Mouse (Mus musculus) MEL (cell line): ENCODE measurements around the gene Aes. TPM values are rescaled to one million over a fixed set of nuclear protein-coding genes. Genes with fewer than 3 reads are reported as not detected.

Source experiments
- DNase-seq: peaks from one replicate; pipeline ENCODE4 v3.0.0; 2011; ENCODE audit warnings: low read depth, low spot score
- H3K27ac ChIP-seq: 2 replicates; pipeline ENCODE4 v1.5.1; 2012; ENCODE audit warnings: low read depth, mild to moderate bottlenecking, control low read depth, low read length, moderate library complexity; ENCODE audit not compliant: control insufficient read depth
- H3K27me3 ChIP-seq, 2 experiments: fragments of 150-350 bp in 1 of 2; sonication (generic) in 1 of 2; 2 replicates each; pipeline ENCODE4 v1.6.1; 2012; ENCODE audit warnings: low read length in 2 of 2, mild to moderate bottlenecking in 2 of 2, improper control_type of control experiment in 1 of 2, moderate library complexity in 1 of 2; ENCODE audit not compliant: insufficient read depth in 2 of 2, control insufficient read depth in 1 of 2
- H3K36me3 ChIP-seq, 2 experiments: 2 replicates each; pipeline ENCODE4 v1.6.1; 2012 to 2014; ENCODE audit warnings: low read length in 2 of 2, improper control_type of control experiment in 1 of 2, inconsistent platforms in 1 of 2, mild to moderate bottlenecking in 1 of 2; ENCODE audit not compliant: insufficient read depth in 2 of 2, control insufficient read depth in 1 of 2
- H3K4me1 ChIP-seq, 2 experiments: fragments of 150-350 bp in 1 of 2; sonication (generic) in 1 of 2; 2 replicates each; pipeline ENCODE4 v1.6.1; 2012; ENCODE audit warnings: low read length in 2 of 2, improper control_type of control experiment in 1 of 2, mild to moderate bottlenecking in 1 of 2; ENCODE audit not compliant: insufficient read depth in 2 of 2, control insufficient read depth in 1 of 2
- H3K4me3 ChIP-seq, 2 experiments: fragments of 150-350 bp in 1 of 2; sonication (generic) in 1 of 2; 2 replicates each; pipeline ENCODE4 v1.5.1; 2012; ENCODE audit warnings: low read depth in 2 of 2, low read length in 2 of 2, mild to moderate bottlenecking in 2 of 2, moderate library complexity in 2 of 2, control low read depth in 1 of 2, improper control_type of control experiment in 1 of 2; ENCODE audit not compliant: control insufficient read depth in 1 of 2, insufficient read depth in 1 of 2
- H3K79me2 ChIP-seq: 2 replicates; pipeline ENCODE4 v1.6.1; 2012; ENCODE audit warnings: mild to moderate bottlenecking, low read length, moderate library complexity; ENCODE audit not compliant: control insufficient read depth, poor library complexity, insufficient read depth
- H3K9ac ChIP-seq: 2 replicates; pipeline ENCODE4 v1.6.1; 2012; ENCODE audit warnings: low read depth, mild to moderate bottlenecking, control low read depth, low read length, moderate library complexity; ENCODE audit not compliant: control insufficient read depth, poor library complexity, severe bottlenecking
- H3K9me3 ChIP-seq: fragments of 150-350 bp; sonication (generic); replicated peaks from 2 replicates; pipeline ENCODE4 v1.6.1; 2012; ENCODE audit warnings: mild to moderate bottlenecking, low read length, improper control_type of control experiment, moderate library complexity; ENCODE audit not compliant: insufficient read depth
- CHD1 ChIP-seq: IDR thresholded peaks from 2 replicates; pipeline ENCODE4 v1.6.1; 2012; ENCODE audit warnings: low read depth, mild to moderate bottlenecking, inconsistent platforms, low read length, improper control_type of control experiment
- CTCF ChIP-seq, 3 experiments: IDR thresholded peaks in 2 of 3; conservative IDR thresholded peaks in 1 of 3; 2 replicates each; pipeline ENCODE4 v1.5.1; 2011 to 2012; ENCODE audit warnings: low read length in 3 of 3, low read depth in 2 of 3, mild to moderate bottlenecking in 2 of 3, improper control_type of control experiment in 1 of 3, inconsistent platforms in 1 of 3, mixed read lengths in 1 of 3, moderate library complexity in 1 of 3; ENCODE audit not compliant: control insufficient read depth in 1 of 3, insufficient read depth in 1 of 3, poor library complexity in 1 of 3, severe bottlenecking in 1 of 3
- EP300 ChIP-seq, 2 experiments: IDR thresholded peaks; 2 replicates each; pipeline ENCODE4 v1.6.1; 2011; ENCODE audit warnings: improper control_type of control experiment in 2 of 2, low read length in 2 of 2, low read depth in 1 of 2, mild to moderate bottlenecking in 1 of 2
- ETS1 ChIP-seq: IDR thresholded peaks from 2 replicates; pipeline ENCODE4 v1.6.1; 2012; ENCODE audit warnings: low read depth, mild to moderate bottlenecking, inconsistent platforms, low read length, improper control_type of control experiment, moderate library complexity
- GABPA ChIP-seq: IDR thresholded peaks from 2 replicates; pipeline ENCODE4 v1.6.1; 2012; ENCODE audit warnings: low read depth, mild to moderate bottlenecking, inconsistent platforms, low read length, improper control_type of control experiment, moderate library complexity
- HCFC1 ChIP-seq: IDR thresholded peaks from 2 replicates; pipeline ENCODE4 v1.6.1; 2012; ENCODE audit warnings: low read depth, mild to moderate bottlenecking, inconsistent platforms, low read length, improper control_type of control experiment, moderate library complexity
- KAT2A ChIP-seq: conservative IDR thresholded peaks from 2 replicates; pipeline ENCODE4 v1.6.1; 2012; ENCODE audit warnings: low read depth, low read length, improper control_type of control experiment, inconsistent platforms
- MAFK ChIP-seq: IDR thresholded peaks from 2 replicates; pipeline ENCODE4 v1.6.1; 2011; ENCODE audit warnings: low read depth, mild to moderate bottlenecking, low read length, improper control_type of control experiment, borderline replicate concordance
- MAZ ChIP-seq: IDR thresholded peaks from 2 replicates; pipeline ENCODE4 v1.6.1; 2012; ENCODE audit warnings: low read depth, mild to moderate bottlenecking, inconsistent platforms, low read length, improper control_type of control experiment
- MEF2A ChIP-seq: IDR thresholded peaks from 2 replicates; pipeline ENCODE4 v1.6.1; 2014; ENCODE audit warnings: low read depth, mild to moderate bottlenecking, inconsistent platforms, low read length, improper control_type of control experiment; ENCODE audit not compliant: poor library complexity, insufficient replicate concordance, severe bottlenecking; ENCODE audit errors: extremely low read depth
- MXI1 ChIP-seq: IDR thresholded peaks from 2 replicates; pipeline ENCODE4 v1.6.1; 2011; ENCODE audit warnings: mild to moderate bottlenecking, low read depth, low read length, improper control_type of control experiment
- MYC ChIP-seq: IDR thresholded peaks from 2 replicates; pipeline ENCODE4 v1.6.1; 2011; ENCODE audit warnings: low read depth, mild to moderate bottlenecking, low read length, improper control_type of control experiment, moderate library complexity
- NELFE ChIP-seq: IDR thresholded peaks from 2 replicates; pipeline ENCODE4 v1.6.1; 2011; ENCODE audit warnings: low read depth, low read length, improper control_type of control experiment
- NRF1 ChIP-seq: IDR thresholded peaks from 2 replicates; pipeline ENCODE4 v1.6.1; 2014; ENCODE audit warnings: low read depth, mild to moderate bottlenecking, inconsistent platforms, low read length, improper control_type of control experiment, moderate library complexity; ENCODE audit not compliant: poor library complexity, insufficient read depth, severe bottlenecking
- POLR2AphosphoS2 ChIP-seq: IDR thresholded peaks from 2 replicates; pipeline ENCODE4 v1.6.1; 2011; ENCODE audit warnings: low read length, improper control_type of control experiment
- RCOR1 ChIP-seq: IDR thresholded peaks from 2 replicates; pipeline ENCODE4 v1.6.1; 2012; ENCODE audit warnings: low read depth, mild to moderate bottlenecking, inconsistent platforms, low read length, improper control_type of control experiment
- SIN3A ChIP-seq: IDR thresholded peaks from 2 replicates; pipeline ENCODE4 v1.6.1; 2012; ENCODE audit warnings: low read length, improper control_type of control experiment, inconsistent platforms
- SMC3 ChIP-seq: IDR thresholded peaks from 2 replicates; pipeline ENCODE4 v1.6.1; 2011; ENCODE audit warnings: low read depth, low read length, improper control_type of control experiment
- TAL1 ChIP-seq: IDR thresholded peaks from 2 replicates; pipeline ENCODE4 v1.6.1; 2012; ENCODE audit warnings: mild to moderate bottlenecking, inconsistent platforms, low read length, moderate library complexity, mixed read lengths
- TBP ChIP-seq: IDR thresholded peaks from 2 replicates; pipeline ENCODE4 v1.8.0; 2011; ENCODE audit warnings: low read depth, low read length, improper control_type of control experiment
- UBTF ChIP-seq: IDR thresholded peaks from 2 replicates; pipeline ENCODE4 v1.6.1; 2012; ENCODE audit warnings: low read depth, mild to moderate bottlenecking, inconsistent platforms, low read length, improper control_type of control experiment, moderate library complexity, borderline replicate concordance; ENCODE audit not compliant: insufficient read depth
- USF1 ChIP-seq: IDR thresholded peaks from 2 replicates; pipeline ENCODE4 v1.6.1; 2014; ENCODE audit warnings: low read depth, mild to moderate bottlenecking, inconsistent platforms, low read length, improper control_type of control experiment, moderate library complexity
- ZKSCAN1 ChIP-seq: IDR thresholded peaks from 2 replicates; pipeline ENCODE4 v1.6.1; 2012; ENCODE audit warnings: low read depth, mild to moderate bottlenecking, inconsistent platforms, low read length, improper control_type of control experiment, moderate library complexity
- polyA plus RNA-seq, 2 experiments: library from polyadenylated mRNA; stranded (reverse) in 1 of 2; unstranded in 1 of 2; fragments of >175 nt in 1 of 2; fragments of >200 nt in 1 of 2; gene quantifications; 2 replicates each; pipeline versions ENCODE4 v1.2.1 to v1.2.4; 2012; ENCODE audit warnings: low replicate concordance in 2 of 2, low read depth in 1 of 2; ENCODE audit not compliant: insufficient read length in 2 of 2, insufficient read depth in 1 of 2, missing spikeins in 1 of 2
- total RNA-seq: library from RNA; depleted of rRNA; stranded (reverse); fragments of 300-350 nt; gene quantifications from 2 replicates; pipeline ENCODE4 v1.2.3, GENCODE M21; 2012

Aes gene
- total and polyA plus RNA-seq, 3 experiments: 197 to 355 TPM; not detected in 1

DNA sequence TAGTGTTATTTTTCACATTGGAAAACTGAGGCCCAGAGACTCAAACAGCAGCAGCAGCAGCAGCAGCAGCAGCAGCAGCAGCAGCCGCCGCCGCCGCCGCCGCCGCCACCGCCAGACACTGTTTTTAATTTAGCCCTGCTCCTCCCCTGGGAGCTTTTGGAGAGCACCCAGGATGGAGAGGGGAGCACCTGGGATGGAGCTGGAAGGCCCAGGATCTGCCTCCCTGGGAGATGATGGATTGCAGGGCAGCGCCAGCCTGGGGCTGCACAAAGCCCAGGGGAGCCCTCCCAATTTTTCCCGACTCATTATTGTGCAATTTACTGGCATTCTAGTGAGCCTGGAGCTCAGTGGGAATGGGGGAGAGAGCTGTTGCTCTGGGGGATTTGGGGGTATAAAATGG, 37.3 kb downstream of the Aes start:
- H3K4me3 ChIP-seq: no peak overlapping the region
- TF ChIP-seq GABPA: no peak
- TF ChIP-seq KAT2A: no peak
- TF ChIP-seq NRF1: no peak
- no peak for TF ChIP-seq UBTF
- no peak for TF ChIP-seq HCFC1
- TF ChIP-seq ETS1: no peak
- no peak for TF ChIP-seq MYC
- no peak for TF ChIP-seq TBP
- no peak for TF ChIP-seq EP300 (IDR thresholded peaks at IDR 0.05; ENCODE audit: low read depth in 1 of 2, low read length in 2 of 2)
- no peak for TF ChIP-seq MAFK
- no peak for TF ChIP-seq MEF2A
- no peak for TF ChIP-seq MAZ
- no peak for TF ChIP-seq USF1
- no peak for TF ChIP-seq TAL1
- TF ChIP-seq, all 39 proteins: peak for 0
- Histone ChIP-seq H3K27ac (no peak overlapping the region), H3K9ac (no peak overlapping the region), H3K4me1 (peaks cover 5 to 10% of the 10 kb centered on the region in 2 experiments), H3K79me2 (no peaks in the 10 kb centered on the region; the same call in 1 of the 2 replicates), H3K36me3 (peaks cover 0 to 2% of the 10 kb centered on the region in 2 experiments; a peak in 1 of 4 replicates), H3K9me3 (no peaks in the 10 kb centered on the region), H3K27me3 (no peaks in the 10 kb centered on the region)
- DNase-seq: no peak

DNA sequence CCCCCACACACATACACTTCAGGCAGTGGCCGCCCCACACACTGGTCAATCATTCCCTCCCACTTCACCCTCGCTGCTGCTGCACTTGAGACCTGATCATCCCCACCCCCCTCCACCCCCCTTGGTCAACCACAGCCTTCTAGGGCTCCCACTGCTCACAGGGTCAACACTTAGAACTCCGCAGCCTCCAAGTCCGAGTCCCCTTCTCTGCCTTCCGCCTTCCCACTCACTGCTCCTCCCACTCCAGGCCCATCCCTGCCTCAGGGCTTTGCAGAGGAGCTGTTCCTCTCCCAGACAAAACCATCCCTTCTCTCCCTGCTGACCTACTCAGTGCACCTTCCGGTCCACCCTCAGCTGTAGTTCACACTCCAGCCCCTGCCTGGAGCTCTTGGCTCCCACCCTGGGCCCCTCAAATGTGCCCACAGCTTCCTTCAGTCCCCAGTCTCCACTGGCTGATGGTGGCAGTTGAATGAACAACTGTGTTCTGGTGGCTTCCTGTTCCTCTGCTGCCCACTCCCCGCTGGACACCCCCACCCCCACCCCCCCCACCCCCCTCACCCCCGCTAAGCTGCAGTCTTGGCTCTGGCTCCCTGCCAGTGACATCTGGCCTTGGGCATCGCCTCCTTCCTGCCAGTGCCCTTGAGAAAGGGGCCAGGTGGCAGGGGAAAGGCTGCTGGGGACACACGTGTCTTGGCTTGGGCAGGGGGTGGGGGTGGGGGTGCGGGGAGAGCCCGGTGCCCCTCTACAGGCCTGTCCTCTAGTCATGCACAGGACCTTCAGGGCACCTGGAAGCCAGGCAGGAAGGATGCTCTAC, 38.1 kb downstream of the Aes start:
- H3K4me1 ChIP-seq: peaks cover 5 to 11% of the 10 kb centered on the region in 2 experiments
- DNase-seq: no peak
- H3K9ac ChIP-seq: no peak overlapping the region
- H3K9me3 ChIP-seq: no peaks in the 10 kb centered on the region
- no peak for TF ChIP-seq RCOR1
- no peak for TF ChIP-seq TBP
- TF ChIP-seq SMC3: no peak
- no peak for TF ChIP-seq ZKSCAN1
- TF ChIP-seq CTCF (IDR thresholded peaks at IDR 0.05 in 2 of 3, conservative IDR thresholded peaks at IDR 0.05 in 1 of 3; ENCODE audit: control insufficient read depth in 1 of 3, insufficient read depth in 1 of 3, low read depth in 2 of 3, low read length in 3 of 3, poor library complexity in 1 of 3, severe bottlenecking in 1 of 3): no peak
- TF ChIP-seq CHD1: no peak
- no peak for TF ChIP-seq USF1
- TF ChIP-seq POLR2AphosphoS2: no peak
- no peak for TF ChIP-seq SIN3A
- no peak for TF ChIP-seq NELFE
- TF ChIP-seq GABPA: no peak
- TF ChIP-seq EP300 (IDR thresholded peaks at IDR 0.05; ENCODE audit: low read depth in 1 of 2, low read length in 2 of 2): no peak
- no peak for TF ChIP-seq MXI1
- TF ChIP-seq MAFK: no peak
- H3K79me2 ChIP-seq: no peaks in the 10 kb centered on the region; the same call in 1 of the 2 replicates
- no peak overlapping the region for H3K27ac ChIP-seq
- no peak overlapping the region for H3K4me3 ChIP-seq
- H3K27me3 ChIP-seq: no peaks in the 10 kb centered on the region
- H3K36me3 ChIP-seq: peaks cover 0 to 3% of the 10 kb centered on the region in 2 experiments; a peak in 1 of 4 replicates
